Mouse (Mus musculus) spleen, adult 2 months (tissue): Measurements from ENCODE around the gene Sh2b1.

ENCODE experiments used
- CTCF ChIP-seq: fragments of 200-500 bp; IDR thresholded peaks from 2 replicates; pipeline ENCODE4 v1.5.1; 2011; ENCODE audit warnings: mild to moderate bottlenecking, inconsistent platforms; ENCODE audit not compliant: insufficient read depth, insufficient read length, insufficient replicate concordance; ENCODE audit errors: extremely low read depth
- POLR2A ChIP-seq: fragments of 200-500 bp; IDR thresholded peaks from 2 replicates; pipeline ENCODE4 v1.6.1; 2011; ENCODE audit warnings: low read depth, low read length, inconsistent platforms

DNA sequence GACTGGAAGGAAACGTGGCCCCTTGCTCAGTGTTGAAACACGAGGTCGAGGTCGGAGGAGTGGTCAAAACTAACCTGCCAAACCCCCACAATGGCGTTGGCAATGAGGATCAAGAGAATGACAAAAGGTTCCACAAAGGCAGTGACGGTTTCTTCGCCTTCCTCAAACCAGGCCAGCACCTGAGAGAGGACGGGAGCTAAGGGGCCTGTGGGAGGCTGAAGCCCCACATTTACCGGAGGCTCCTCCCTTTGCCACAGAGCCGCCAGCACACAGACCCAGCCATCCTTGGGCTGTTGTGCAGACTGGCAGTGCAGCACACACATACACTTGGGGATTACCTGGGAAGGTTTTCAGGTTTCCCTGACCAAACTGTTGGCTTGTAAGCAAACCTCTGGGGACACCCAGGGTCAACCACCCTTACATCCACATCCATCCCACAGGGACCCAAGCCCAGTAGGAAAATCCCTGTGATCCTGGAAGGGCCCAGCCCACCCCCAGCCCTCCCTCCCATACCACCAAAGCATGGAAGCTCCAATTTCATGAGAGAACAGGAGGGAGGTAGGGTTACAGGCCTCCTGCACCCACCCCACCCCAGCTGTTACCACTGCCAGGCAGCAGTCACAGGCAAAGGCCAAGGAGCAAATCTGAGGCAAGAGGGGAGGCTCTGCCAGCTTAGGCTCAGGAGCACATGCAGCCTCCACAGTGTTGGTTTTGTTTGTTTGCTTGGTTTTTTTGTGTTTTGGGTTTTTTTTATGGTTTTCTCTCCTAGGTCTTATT, 14.4 kb downstream of the Sh2b1 start:
- TF ChIP-seq CTCF, result no peak
- TF ChIP-seq POLR2A, result no peak
